Mouse (Mus musculus): ENCODE data around the gene Uggt2.

Gene Uggt2

GRCm38 (mm10) chr14:118982429-118983045, 116.7 kb downstream of the Uggt2 start:
- in situ Hi-C loops (cut with MboI, MseI), result loop anchor here (5.0 to 10.0 kb wide), 2 partner anchors 35 to 68 kb away; no protein-coding TSS in a partner anchor

- in situ Hi-C loops (cut with MboI, MseI), result loop anchor here (5.0 to 10.0 kb wide), 2 partner anchors 35 to 67 kb away; no protein-coding TSS in a partner anchor
Observed at GRCm38 (mm10) chr14:118981711-118982428, 117.4 kb downstream of the Uggt2 start.

- in situ Hi-C loops (cut with MboI, MseI), result loop anchor here (5.0 to 10.0 kb wide), 2 partner anchors 34 to 66 kb away; no protein-coding TSS in a partner anchor
Observed at GRCm38 (mm10) chr14:118980890-118981289, 118.3 kb downstream of the Uggt2 start.

- in situ Hi-C loops (cut with MboI, MseI), result loop anchor here (5.0 to 10.0 kb wide), 2 partner anchors 33 to 66 kb away; no protein-coding TSS in a partner anchor
Observed at GRCm38 (mm10) chr14:118980358-118980757, 118.9 kb downstream of the Uggt2 start.

GRCm38 (mm10) chr14:118979571-118980325, 119.5 kb downstream of the Uggt2 start:
- in situ Hi-C loops (cut with MboI, MseI), result loop anchor here (5.0 to 10.0 kb wide), 2 partner anchors 32 to 65 kb away; no protein-coding TSS in a partner anchor

GRCm38 (mm10) chr14:118977136-118977816, 122.0 kb downstream of the Uggt2 start:
- in situ Hi-C loops (cut with MboI, MseI), result no loop called here

GRCm38 (mm10) chr14:118972268-118972667, 127.0 kb downstream of the Uggt2 start:
- in situ Hi-C loops (cut with MboI, MseI), result no loop called here

- in situ Hi-C loops (cut with MboI, MseI), result no loop called here
Observed at GRCm38 (mm10) chr14:118967646-118968045, 131.6 kb downstream of the Uggt2 start.

- in situ Hi-C loops (cut with MboI, MseI), result no loop called here
Observed at GRCm38 (mm10) chr14:118965356-118966000, 133.8 kb downstream of the Uggt2 start.

GRCm38 (mm10) chr14:118958010-118958409, 141.2 kb downstream of the Uggt2 start:
- in situ Hi-C loops (cut with MboI, MseI), result no loop called here

- in situ Hi-C loops (cut with MboI, MseI), result no loop called here
Observed at GRCm38 (mm10) chr14:118951912-118952583, 147.2 kb downstream of the Uggt2 start.

GRCm38 (mm10) chr14:118948841-118949240, 150.4 kb downstream of the Uggt2 start:
- in situ Hi-C loops (cut with MboI, MseI), result loop anchor here (5.0 kb wide), 1 partner anchor 33 kb away; no protein-coding TSS in a partner anchor

GRCm38 (mm10) chr14:118944702-118945101, 154.5 kb downstream of the Uggt2 start:
- in situ Hi-C loops (cut with MboI, MseI), result loop anchor here (5.0 kb wide), 1 partner anchor 38 kb away; no protein-coding TSS in a partner anchor

GRCm38 (mm10) chr14:118942076-118942475, 157.2 kb downstream of the Uggt2 start:
- in situ Hi-C loops (cut with MboI, MseI), result no loop called here

- in situ Hi-C loops (cut with MboI, MseI), result no loop called here
Observed at GRCm38 (mm10) chr14:118940796-118941495, 158.3 kb downstream of the Uggt2 start.

GRCm38 (mm10) chr14:118938551-118938950, 160.7 kb downstream of the Uggt2 start:
- in situ Hi-C loops (cut with MboI, MseI), result no loop called here

GRCm38 (mm10) chr14:118937533-118938492, 161.4 kb downstream of the Uggt2 start, which contains the start of gene Dnajc3:
Gene Dnajc3 (plus strand): TSS chr14:118937976.
- in situ Hi-C loops (cut with MboI, MseI), result no loop called here

- in situ Hi-C loops (cut with MboI, MseI), result no loop called here
Observed at GRCm38 (mm10) chr14:118936952-118937351, 162.3 kb downstream of the Uggt2 start.

All from regulatory T cell (primary cell).